Mouse (Mus musculus): ENCODE data around the gene Arpc2. TPM values are rescaled to one million over a fixed set of nuclear protein-coding genes. Genes with fewer than 3 reads are reported as not detected.
A peak's percentile ranks its signal among the peaks of the same experiment; 100 is the strongest.

Arpc2 gene
- polyA plus RNA-seq (2016; fragmentation: Nextera tagmentation; extraction: Ambion mirVana), result 353 and 368 TPM in 2 replicates

- peak within 1 kb of the TSS; percentile 99 for H3K4me3 ChIP-seq
- no peaks in the 10 kb centered on the region for H3K9me3 ChIP-seq (replicated peaks)
- no peaks in the 10 kb centered on the region for H3K27me3 ChIP-seq (ENCODE audit: low read depth, poor library complexity, severe bottlenecking)
- DNase-seq (ENCODE audit: low spot score), result peak; percentile 97
- H3K27ac ChIP-seq (replicated peaks), result peak within 1 kb of the TSS; percentile 95
- 2% methylated on average over 55 of the region's 55 CpGs for WGBS
- peaks cover 3% of the 10 kb centered on the region; the same call in 1 of the 2 replicates for H3K36me3 ChIP-seq
- peaks cover 29% of the 10 kb centered on the region for H3K4me1 ChIP-seq
These were observed at the start of gene Arpc2 for GRCm38 (mm10) chr1:74235938-74236589. Gene Arpc2, plus strand, starts transcription at chr1:74236084.

GRCm38 (mm10) chr1:74190471-74190870, 45.4 kb upstream of the Arpc2 start:
- Histone ChIP-seq H3K4me1 (no peaks in the 10 kb centered on the region), H3K36me3 (no peaks in the 10 kb centered on the region), H3K27ac (replicated peaks) (no peak overlapping the region), H3K4me3 (no peak overlapping the region), H3K27me3 (ENCODE audit: low read depth, poor library complexity, severe bottlenecking) (no peaks in the 10 kb centered on the region), H3K9me3 (replicated peaks) (no peaks in the 10 kb centered on the region)
- 93% methylated on average over 7 of the region's 7 CpGs for WGBS
- DNase-seq (ENCODE audit: low spot score), result no peak

- DNase-seq (ENCODE audit: low spot score), result no peak
- no peak overlapping the region for H3K4me3 ChIP-seq
- 0 out of 2 replicates have a peak, but pooled peaks cover 3% of the 10 kb centered on the region for H3K27me3 ChIP-seq (ENCODE audit: low read depth, poor library complexity, severe bottlenecking)
- no peaks in the 10 kb centered on the region for H3K4me1 ChIP-seq
- WGBS, result 95% methylated on average over 2 of the region's 2 CpGs
- H3K9me3 ChIP-seq (replicated peaks), result no peaks in the 10 kb centered on the region
- H3K36me3 ChIP-seq, result no peaks in the 10 kb centered on the region
- no peak overlapping the region for H3K27ac ChIP-seq (replicated peaks)
These were observed 43.2 kb upstream of the Arpc2 start for GRCm38 (mm10) chr1:74192711-74193110.

- Histone ChIP-seq H3K36me3 (no peaks in the 10 kb centered on the region), H3K27me3 (ENCODE audit: low read depth, poor library complexity, severe bottlenecking) (peaks cover 18% of the 10 kb centered on the region; the same call in 1 of the 2 replicates), H3K4me3 (no peak within 1 kb of the TSS), H3K27ac (replicated peaks) (no peak within 1 kb of the TSS), H3K9me3 (replicated peaks) (no peaks in the 10 kb centered on the region), H3K4me1 (no peaks in the 10 kb centered on the region)
- 75% methylated on average over 8 of the region's 8 CpGs for WGBS
- no peak for DNase-seq (ENCODE audit: low spot score)
These were observed 41.4 kb upstream of the Arpc2 start, which contains the start of gene Cxcr1 for GRCm38 (mm10) chr1:74194445-74194844. Gene Cxcr1, minus strand, starts transcription at chr1:74194631.

GRCm38 (mm10) chr1:74195961-74196360, 39.9 kb upstream of the Arpc2 start:
- no peak for DNase-seq (ENCODE audit: low spot score)
- Histone ChIP-seq H3K9me3 (replicated peaks) (no peaks in the 10 kb centered on the region), H3K4me3 (no peak overlapping the region), H3K27me3 (ENCODE audit: low read depth, poor library complexity, severe bottlenecking) (peaks cover 27% of the 10 kb centered on the region; the same call in 1 of the 2 replicates), H3K4me1 (no peaks in the 10 kb centered on the region), H3K36me3 (no peaks in the 10 kb centered on the region), H3K27ac (replicated peaks) (no peak overlapping the region)
- WGBS, result 57% methylated on average over 7 of the region's 7 CpGs

GRCm38 (mm10) chr1:74196621-74197419, 39.1 kb upstream of the Arpc2 start:
- DNase-seq (ENCODE audit: low spot score), result no peak
- 79% methylated on average over 17 of the region's 17 CpGs for WGBS
- Histone ChIP-seq H3K4me1 (no peaks in the 10 kb centered on the region), H3K36me3 (no peaks in the 10 kb centered on the region), H3K27ac (replicated peaks) (no peak overlapping the region), H3K9me3 (replicated peaks) (no peaks in the 10 kb centered on the region), H3K4me3 (no peak overlapping the region), H3K27me3 (ENCODE audit: low read depth, poor library complexity, severe bottlenecking) (peaks cover 27% of the 10 kb centered on the region; the same call in 1 of the 2 replicates)

- Histone ChIP-seq H3K4me3 (no peak overlapping the region), H3K27me3 (ENCODE audit: low read depth, poor library complexity, severe bottlenecking) (peaks cover 38% of the 10 kb centered on the region; the same call in 1 of the 2 replicates), H3K27ac (replicated peaks) (no peak overlapping the region), H3K9me3 (replicated peaks) (no peaks in the 10 kb centered on the region), H3K4me1 (no peaks in the 10 kb centered on the region), H3K36me3 (no peaks in the 10 kb centered on the region)
- no peak for DNase-seq (ENCODE audit: low spot score)
- 84% methylated on average over 12 of the region's 12 CpGs for WGBS
These were observed 38.0 kb upstream of the Arpc2 start for GRCm38 (mm10) chr1:74197726-74198470.

- Histone ChIP-seq H3K9me3 (replicated peaks) (no peaks in the 10 kb centered on the region), H3K36me3 (no peaks in the 10 kb centered on the region), H3K4me3 (no peak overlapping the region), H3K27me3 (ENCODE audit: low read depth, poor library complexity, severe bottlenecking) (peaks cover 49% of the 10 kb centered on the region; the same call in 1 of the 2 replicates), H3K27ac (replicated peaks) (no peak overlapping the region), H3K4me1 (no peaks in the 10 kb centered on the region)
- DNase-seq (ENCODE audit: low spot score), result no peak
- 88% methylated on average over 8 of the region's 8 CpGs for WGBS
These were observed 36.8 kb upstream of the Arpc2 start for GRCm38 (mm10) chr1:74199046-74199445.

GRCm38 (mm10) chr1:74201048-74201844, 34.6 kb upstream of the Arpc2 start:
- peaks cover 54% of the 10 kb centered on the region; the same call in 1 of the 2 replicates for H3K27me3 ChIP-seq (ENCODE audit: low read depth, poor library complexity, severe bottlenecking)
- WGBS, result 92% methylated on average over 7 of the region's 7 CpGs
- no peak overlapping the region for H3K27ac ChIP-seq (replicated peaks)
- no peaks in the 10 kb centered on the region for H3K36me3 ChIP-seq
- DNase-seq (ENCODE audit: low spot score), result no peak
- H3K4me3 ChIP-seq, result no peak overlapping the region
- H3K9me3 ChIP-seq (replicated peaks), result no peaks in the 10 kb centered on the region
- no peaks in the 10 kb centered on the region for H3K4me1 ChIP-seq

- H3K36me3 ChIP-seq, result no peaks in the 10 kb centered on the region
These were observed 32.4 kb upstream of the Arpc2 start for GRCm38 (mm10) chr1:74203457-74203856.

GRCm38 (mm10) chr1:74205881-74206280, 30.0 kb upstream of the Arpc2 start:
- H3K27ac ChIP-seq (replicated peaks), result no peak overlapping the region
- 66% methylated on average over 7 of the region's 7 CpGs for WGBS
- peak; percentile 15 for DNase-seq (ENCODE audit: low spot score)
- peaks cover 4% of the 10 kb centered on the region; the same call in 1 of the 2 replicates for H3K4me1 ChIP-seq
- H3K9me3 ChIP-seq (replicated peaks), result no peaks in the 10 kb centered on the region
- no peaks in the 10 kb centered on the region for H3K36me3 ChIP-seq
- no peak overlapping the region for H3K4me3 ChIP-seq
- H3K27me3 ChIP-seq (ENCODE audit: low read depth, poor library complexity, severe bottlenecking), result peaks cover 47% of the 10 kb centered on the region; the same call in 1 of the 2 replicates

More at GRCm38 (mm10) chr1:74203457-74203856, 32.4 kb upstream of the Arpc2 start:
- 69% methylated on average over 5 of the region's 5 CpGs for WGBS
- peaks cover 4% of the 10 kb centered on the region; the same call in 1 of the 2 replicates for H3K4me1 ChIP-seq
- peaks cover 62% of the 10 kb centered on the region; the same call in 1 of the 2 replicates for H3K27me3 ChIP-seq (ENCODE audit: low read depth, poor library complexity, severe bottlenecking)
- H3K9me3 ChIP-seq (replicated peaks), result no peaks in the 10 kb centered on the region
- no peak overlapping the region for H3K4me3 ChIP-seq
- no peak for DNase-seq (ENCODE audit: low spot score)
- no peak overlapping the region for H3K27ac ChIP-seq (replicated peaks)
